Mouse (Mus musculus) ES-E14 (cell line): ENCODE results near the gene Rasl12. TPM values are rescaled to one million over a fixed set of nuclear protein-coding genes. Genes with fewer than 3 reads are reported as not detected.

Experiments used
- DNase-seq: peaks from one replicate; pipeline ENCODE4 v3.0.0-alpha.2; 2013; ENCODE audit warnings: low read depth, low spot score
- H3K27ac ChIP-seq: 2 replicates; pipeline ENCODE4 v1.5.1; 2012; ENCODE audit warnings: low read depth, mild to moderate bottlenecking, low read length, moderate library complexity, mixed read lengths; ENCODE audit not compliant: poor library complexity, insufficient read depth, severe bottlenecking
- H3K36me3 ChIP-seq: 2 replicates; pipeline ENCODE4 v1.6.1; 2012; ENCODE audit warnings: mild to moderate bottlenecking, low read length, moderate library complexity, mixed read lengths; ENCODE audit not compliant: control insufficient read depth, poor library complexity, insufficient read depth, severe bottlenecking
- H3K4me1 ChIP-seq, 2 experiments: fragments of 150-350 bp in 1 of 2; sonication (generic) in 1 of 2; 2 replicates each; pipeline ENCODE4 v1.6.1; 2012; ENCODE audit warnings: low read length in 2 of 2, mild to moderate bottlenecking in 1 of 2, mixed read lengths in 1 of 2; ENCODE audit not compliant: control insufficient read depth in 2 of 2, insufficient read depth in 2 of 2, poor library complexity in 1 of 2
- H3K4me3 ChIP-seq, 2 experiments: fragments of 150-350 bp in 1 of 2; sonication (generic) in 1 of 2; 2 replicates each; pipeline ENCODE4 v1.5.1; 2012; ENCODE audit warnings: low read length in 2 of 2, low read depth in 1 of 2, mild to moderate bottlenecking in 1 of 2, mixed read lengths in 1 of 2; ENCODE audit not compliant: insufficient read depth in 1 of 2, poor library complexity in 1 of 2, severe bottlenecking in 1 of 2
- H3K9ac ChIP-seq: 2 replicates; pipeline ENCODE4 v1.6.1; 2012; ENCODE audit warnings: low read depth, mild to moderate bottlenecking, low read length, mixed read lengths; ENCODE audit not compliant: poor library complexity, insufficient read depth, severe bottlenecking
- H3K9me3 ChIP-seq: fragments of 150-350 bp; sonication (generic); 2 replicates; pipeline ENCODE4 v1.6.1; 2012; ENCODE audit warnings: low read depth, mild to moderate bottlenecking, low read length; ENCODE audit not compliant: control insufficient read depth, insufficient read depth
- CHD2 ChIP-seq: IDR thresholded peaks from 2 replicates; pipeline ENCODE4 v1.6.1; 2014; ENCODE audit warnings: mild to moderate bottlenecking, low read depth, low read length, inconsistent platforms
- HCFC1 ChIP-seq: IDR thresholded peaks from 2 replicates; pipeline ENCODE4 v1.6.1; 2012; ENCODE audit warnings: low read length, inconsistent platforms, borderline replicate concordance; ENCODE audit not compliant: insufficient read depth
- MAFK ChIP-seq: IDR thresholded peaks from 2 replicates; pipeline ENCODE4 v1.6.1; 2014; ENCODE audit warnings: mild to moderate bottlenecking, low read depth, low read length, inconsistent platforms; ENCODE audit not compliant: insufficient read depth
- ZC3H11A ChIP-seq: IDR thresholded peaks from 2 replicates; pipeline ENCODE4 v1.6.1; 2012; ENCODE audit warnings: low read depth, mild to moderate bottlenecking, inconsistent platforms, low read length, borderline replicate concordance
- ZNF384 ChIP-seq: IDR thresholded peaks from 2 replicates; pipeline ENCODE4 v1.6.1; 2012; ENCODE audit warnings: low read depth, low read length, inconsistent platforms
- in situ Hi-C, 2 experiments: fragments of 600-800 bp; cut with MboI; formaldehyde crosslinking; loops; one replicate each; pipeline ENCODE4 v1.15.1; 2025; ENCODE audit warnings: low sequenced_read_pairs in 2 of 2, inconsistent platforms in 1 of 2; ENCODE audit not compliant: unreplicated experiment in 2 of 2
- total RNA-seq: library from RNA; depleted of rRNA; stranded (reverse); fragments of 300-350 nt; gene quantifications from 2 replicates; pipeline ENCODE4 v1.2.3, GENCODE M21; 2012

The Rasl12 gene
- total RNA-seq, 1 experiment, result 0.18 TPM

DNA sequence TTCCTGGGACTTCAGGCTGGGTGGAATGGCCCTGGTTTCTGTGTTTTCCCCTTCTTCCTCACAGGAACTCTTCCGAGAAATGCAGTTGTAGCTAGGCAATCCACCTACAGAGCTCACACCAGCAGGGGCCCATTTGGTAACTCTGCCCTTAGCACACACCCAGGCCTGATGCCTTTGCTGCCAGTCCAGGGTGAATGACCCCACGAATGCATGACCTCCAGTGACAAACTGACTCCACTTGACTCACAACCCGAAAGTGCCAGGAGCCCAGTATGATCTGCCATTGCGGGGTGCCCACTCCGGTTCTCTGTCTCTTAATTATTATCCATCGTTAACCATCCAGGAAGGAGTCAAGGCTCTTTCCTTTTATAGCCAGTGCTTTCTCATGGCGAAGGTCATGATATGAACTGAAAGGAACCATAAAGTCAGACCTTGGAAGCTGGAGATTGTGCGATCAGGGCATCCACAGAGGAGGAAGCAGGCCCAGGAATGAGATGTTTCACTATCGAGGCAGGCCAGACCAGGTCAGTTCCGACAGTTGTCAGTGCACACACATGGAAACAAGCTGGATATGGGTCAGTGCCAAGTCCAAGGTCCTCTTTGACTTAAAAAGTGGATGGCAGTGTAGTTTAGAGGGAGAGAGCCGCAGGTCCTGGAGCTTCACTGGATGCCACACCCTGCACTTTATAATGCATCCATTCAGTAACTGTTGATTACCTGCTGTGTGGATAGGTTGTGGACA is 24.6 kb downstream of the Rasl12 start, which contains the start of gene Slc51b:
Gene Slc51b, minus strand, starts transcription at position 196 of the 742 bp plus-strand sequence.
- Histone ChIP-seq H3K9ac (no peak within 1 kb of the TSS), H3K9me3 (no peaks in the 10 kb centered on the region), H3K4me1 (peaks cover 0 to 10% of the 10 kb centered on the region in 2 experiments; a peak in 1 of 4 replicates), H3K36me3 (no peaks in the 10 kb centered on the region), H3K27ac (no peak within 1 kb of the TSS), H3K4me3 (no peak within 1 kb of the TSS)
- no peak for DNase-seq
- TF ChIP-seq CHD2 (no peak), ZC3H11A (no peak), MAFK (no peak), HCFC1 (no peak), ZNF384 (no peak)
- in situ Hi-C loops, result no loop called here

DNA sequence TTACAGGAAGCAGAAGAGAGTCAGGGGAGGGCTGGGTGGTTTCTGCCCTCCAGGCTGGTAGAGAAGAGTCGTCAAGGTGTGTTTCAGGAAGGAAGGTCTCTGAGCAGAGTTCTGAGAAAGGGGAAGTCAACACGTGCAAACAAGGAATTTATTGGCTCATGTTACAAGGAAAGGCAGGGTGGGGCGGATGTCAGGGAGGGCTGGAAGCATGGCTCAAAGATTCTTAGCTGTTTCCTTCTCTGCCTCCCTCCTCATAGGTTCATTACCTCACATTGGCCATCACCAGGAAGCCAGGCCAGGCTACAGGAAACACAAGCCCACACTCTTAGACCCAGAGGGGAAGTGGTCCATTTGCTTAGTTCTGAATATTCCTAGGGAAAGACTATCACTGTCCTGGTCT is 26.1 kb downstream of the Rasl12 start:
- in situ Hi-C loops, result no loop called here
- DNase-seq, result no peak
- H3K4me1 ChIP-seq, result peaks cover 0 to 10% of the 10 kb centered on the region in 2 experiments; a peak in 1 of 4 replicates
- no peak overlapping the region for H3K4me3 ChIP-seq
- H3K27ac ChIP-seq, result no peak overlapping the region
- no peak overlapping the region for H3K9ac ChIP-seq
- H3K36me3 ChIP-seq, result no peaks in the 10 kb centered on the region
- no peak for TF ChIP-seq ZC3H11A
- no peak for TF ChIP-seq MAFK
- TF ChIP-seq CHD2, result no peak
- TF ChIP-seq ZNF384, result no peak
- TF ChIP-seq HCFC1, result no peak
- no peaks in the 10 kb centered on the region for H3K9me3 ChIP-seq

DNA sequence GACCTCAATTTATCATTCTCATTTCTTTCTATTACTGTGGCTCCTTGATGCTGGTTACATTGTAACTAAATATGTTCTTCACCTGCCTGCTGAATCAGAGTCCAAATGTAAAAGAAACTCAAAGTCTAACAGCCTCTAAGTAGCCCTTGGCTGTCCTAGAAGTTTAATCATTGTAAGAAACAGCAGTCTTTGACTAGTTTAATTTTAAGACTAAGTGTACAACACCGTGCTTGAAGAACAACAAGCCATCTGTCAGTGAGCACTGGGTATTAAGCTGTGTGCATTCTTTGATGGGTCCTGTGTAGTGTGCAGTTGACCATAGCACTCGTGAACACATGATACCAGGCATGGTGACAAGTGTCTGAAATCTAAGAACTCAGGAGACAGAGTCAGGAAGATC is 29.2 kb downstream of the Rasl12 start:
- in situ Hi-C loops, result no loop called here

DNA sequence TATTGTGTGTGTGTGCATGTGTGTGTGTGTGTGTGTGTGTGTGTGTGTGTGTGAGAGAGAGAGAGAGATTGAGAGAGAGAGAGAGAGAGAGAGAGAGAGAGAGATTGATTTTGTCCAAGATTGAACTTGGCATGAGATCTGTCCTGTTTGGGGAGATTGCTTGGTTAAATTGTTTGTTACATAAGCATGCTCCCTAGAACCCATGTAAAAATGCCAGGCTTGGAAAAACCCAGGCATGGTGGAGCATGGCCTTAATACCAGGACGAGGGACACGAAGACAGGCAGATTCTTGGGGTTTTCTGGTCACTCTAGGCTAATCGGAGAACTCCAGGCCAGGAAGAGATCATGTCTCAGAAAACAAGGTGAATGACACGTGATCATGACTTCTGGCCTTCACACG is 29.7 kb downstream of the Rasl12 start:
- H3K9me3 ChIP-seq, result no peaks in the 10 kb centered on the region
- no peak overlapping the region for H3K27ac ChIP-seq
- in situ Hi-C loops, result no loop called here
- H3K36me3 ChIP-seq, result no peaks in the 10 kb centered on the region
- no peak overlapping the region for H3K9ac ChIP-seq
- H3K4me1 ChIP-seq, result peaks cover 0 to 12% of the 10 kb centered on the region in 2 experiments; a peak in 2 of 4 replicates
- TF ChIP-seq HCFC1 (no peak), CHD2 (no peak), ZNF384 (no peak), MAFK (no peak), ZC3H11A (no peak)
- no peak overlapping the region for H3K4me3 ChIP-seq
- no peak for DNase-seq

More for the DNA sequence above, 29.2 kb downstream of the Rasl12 start:
- TF ChIP-seq ZC3H11A (no peak), MAFK (no peak), HCFC1 (no peak), CHD2 (no peak), ZNF384 (no peak)
- DNase-seq, result no peak
- Histone ChIP-seq H3K4me1 (peaks cover 0 to 12% of the 10 kb centered on the region in 2 experiments; a peak in 2 of 4 replicates), H3K27ac (no peak overlapping the region), H3K9me3 (no peaks in the 10 kb centered on the region), H3K36me3 (no peaks in the 10 kb centered on the region), H3K9ac (no peak overlapping the region), H3K4me3 (no peak overlapping the region)
